Mouse (Mus musculus) neural tube, embryonic 13.5 days (tissue): Measurements from ENCODE around the gene 1700080E11Rik. TPM values are rescaled to one million over a fixed set of nuclear protein-coding genes. Genes with fewer than 3 reads are reported as not detected.

Experiments
- ATAC-seq: fragments of 200-750 bp; cut with Nextera tagmentation; 2 replicates; pipeline ENCODE4 v1.8.0; 2017; ENCODE audit warnings: low read depth, mild to moderate bottlenecking, moderate TSS enrichment, moderate library complexity
- H3K27ac ChIP-seq: fragments of 300-500 bp; sonication (generic); replicated peaks from 2 replicates; pipeline ENCODE4 v1.5.1; 2015; ENCODE audit warnings: moderate library complexity, mild to moderate bottlenecking, inconsistent platforms
- H3K27me3 ChIP-seq: fragments of 300-500 bp; sonication (generic); 2 replicates; pipeline ENCODE4 v1.6.1; 2015; ENCODE audit warnings: mild to moderate bottlenecking, inconsistent platforms
- H3K36me3 ChIP-seq: fragments of 300-500 bp; sonication (generic); 2 replicates; pipeline ENCODE4 v1.6.1; 2015; ENCODE audit warnings: mild to moderate bottlenecking, inconsistent platforms
- H3K4me1 ChIP-seq: fragments of 300-500 bp; sonication (generic); replicated peaks from 2 replicates; pipeline ENCODE4 v1.6.1; 2015; ENCODE audit warnings: inconsistent platforms
- H3K4me2 ChIP-seq: fragments of 300-500 bp; sonication (generic); 2 replicates; pipeline ENCODE4 v1.6.1; 2015; ENCODE audit warnings: inconsistent platforms, mild to moderate bottlenecking, moderate library complexity
- H3K4me3 ChIP-seq: fragments of 300-500 bp; sonication (generic); 2 replicates; pipeline ENCODE4 v1.5.1; 2015; ENCODE audit warnings: mild to moderate bottlenecking, inconsistent platforms
- H3K9ac ChIP-seq: fragments of 300-500 bp; sonication (generic); 2 replicates; pipeline ENCODE4 v1.6.1; 2015; ENCODE audit warnings: moderate library complexity, mild to moderate bottlenecking, inconsistent platforms
- H3K9me3 ChIP-seq: fragments of 300-500 bp; sonication (generic); 2 replicates; pipeline ENCODE4 v1.6.1; 2016; ENCODE audit warnings: inconsistent platforms
- WGBS: fragments of 180-500 bp; shearing (Covaris S2); methylation state at CpG from one replicate; pipeline ENCODE4 v1.1.7; 2015; 5-methylcytosine and 5-hydroxymethylcytosine counted together
- polyA plus RNA-seq: library from polyadenylated mRNA; unstranded; fragments of >200 nt; fragmentation: Nextera tagmentation; extraction: Ambion mirVana; gene quantifications from 2 replicates; pipeline ENCODE4 v1.2.1, GENCODE M21; 2015

The 1700080E11Rik gene
- polyA plus RNA-seq, 1 experiment from 2014 or later = not detected

DNA sequence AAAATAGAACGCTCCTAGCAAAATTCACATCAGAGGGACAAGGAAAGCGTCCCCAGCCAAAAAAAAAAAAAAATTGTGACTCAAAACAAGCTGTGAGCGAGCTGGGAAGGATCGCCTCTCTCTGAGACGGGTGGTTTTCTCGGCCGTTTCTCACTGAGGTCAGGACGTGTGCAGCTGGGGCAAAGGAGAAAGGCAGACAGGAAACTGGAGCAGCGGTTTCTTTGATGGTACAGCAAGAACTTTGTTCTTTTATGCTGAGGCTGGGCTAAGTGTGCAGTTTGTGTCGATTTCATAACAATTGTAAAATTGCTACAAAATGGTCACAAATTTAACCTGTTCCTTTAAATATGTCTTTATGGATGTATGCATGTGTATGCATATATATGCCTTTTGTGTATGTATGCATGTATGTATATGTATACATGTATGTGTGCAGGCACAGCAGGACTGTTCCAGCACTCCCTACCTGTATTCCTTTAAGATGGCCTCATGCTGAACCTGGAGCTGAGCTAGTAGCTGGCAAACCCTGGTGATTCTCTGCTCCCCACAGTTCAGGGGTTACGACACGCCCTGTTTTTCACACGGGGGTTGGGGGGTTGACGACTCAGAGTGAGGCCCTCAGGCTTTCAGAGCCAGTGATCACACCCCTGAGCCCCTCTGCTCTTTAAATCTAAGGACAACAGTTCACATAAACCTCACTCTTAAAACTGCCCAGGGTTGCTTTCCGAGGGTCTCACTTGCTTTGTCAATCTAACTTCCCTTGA lies 43.9 kb downstream of the 1700080E11Rik start:
- Histone ChIP-seq H3K27me3 (no peaks in the 10 kb centered on the region), H3K9me3 (no peaks in the 10 kb centered on the region), H3K4me1 (peaks cover 5% of the 10 kb centered on the region; the same call in 1 of the 2 replicates), H3K4me3 (no peak overlapping the region), H3K9ac (no peak overlapping the region), H3K27ac (no peak overlapping the region), H3K4me2 (no peak overlapping the region), H3K36me3 (no peaks in the 10 kb centered on the region)
- 65% methylated on average over 15 of the region's 15 CpGs for WGBS
- no peak for ATAC-seq

Other genes with a start within 250 kb of the 1700080E11Rik start
- 103 and 104 TPM in 2 replicates for gene Mrpl3, start 91.9 kb downstream of the 1700080E11Rik start, polyA plus RNA-seq
- 26.0 and 27.1 TPM in 2 replicates for gene Nudt16, start 13.3 kb downstream of the 1700080E11Rik start, polyA plus RNA-seq